Mouse (Mus musculus): ENCODE data around the gene Cd300lg. TPM values are rescaled to one million over a fixed set of nuclear protein-coding genes. Genes with fewer than 3 reads are reported as not detected.

The Cd300lg gene
- total RNA-seq (2014; rRNA removed) (0.05 and 0.29 TPM in 2 replicates), polyA plus RNA-seq (2015; fragmentation: Nextera tagmentation; extraction: Ambion mirVana) (0.19 and 0.40 TPM in 2 replicates)

- no peak within 1 kb of the TSS for H3K27ac ChIP-seq
- no peak for TF ChIP-seq CTCF (IDR thresholded peaks at IDR 0.05; ENCODE audit: low read depth)
- H3K4me3 ChIP-seq (ENCODE audit: low read length) = no peak within 1 kb of the TSS
- H3K9ac ChIP-seq (replicated peaks; ENCODE audit: low read length) = no peak within 1 kb of the TSS
- H3K27me3 ChIP-seq (ENCODE audit: insufficient read depth, low read length) = no peaks in the 10 kb centered on the region
- no peak for DNase-seq (ENCODE audit: low spot score)
- ATAC-seq = no peak
- WGBS = 66% methylated on average over 5 of the region's 5 CpGs
- H3K9me3 ChIP-seq (ENCODE audit: low read length) = 0 out of 2 replicates have a peak, but pooled peaks cover 4% of the 10 kb centered on the region
- H3K36me3 ChIP-seq (ENCODE audit: insufficient read depth, low read length) = no peaks in the 10 kb centered on the region
- H3K4me1 ChIP-seq (ENCODE audit: insufficient read depth, low read length) = no peaks in the 10 kb centered on the region
- H3K4me2 ChIP-seq (ENCODE audit: low read depth, low read length) = no peak within 1 kb of the TSS
Observed at GRCm38 (mm10) chr11:102041350-102041949, at the start of gene Cd300lg. TSS of gene Cd300lg (plus strand) at chr11:102041509.

GRCm38 (mm10) chr11:101991813-101992212 is 49.5 kb upstream of the Cd300lg start:
- Histone ChIP-seq H3K27ac (no peak overlapping the region), H3K9ac (replicated peaks; ENCODE audit: low read length) (no peak overlapping the region), H3K27me3 (ENCODE audit: insufficient read depth, low read length) (no peaks in the 10 kb centered on the region), H3K36me3 (ENCODE audit: insufficient read depth, low read length) (no peaks in the 10 kb centered on the region), H3K4me2 (ENCODE audit: low read depth, low read length) (no peak overlapping the region), H3K9me3 (ENCODE audit: low read length) (no peaks in the 10 kb centered on the region), H3K4me1 (ENCODE audit: insufficient read depth, low read length) (no peaks in the 10 kb centered on the region), H3K4me3 (ENCODE audit: low read length) (no peak overlapping the region)
- DNase-seq (ENCODE audit: low spot score) (no peak), ATAC-seq (no peak)
- 85% methylated on average over 3 of the region's 3 CpGs for WGBS
- no peak for TF ChIP-seq CTCF (IDR thresholded peaks at IDR 0.05; ENCODE audit: low read depth)

GRCm38 (mm10) chr11:101992411-101992810 is 48.9 kb upstream of the Cd300lg start:
- TF ChIP-seq CTCF (IDR thresholded peaks at IDR 0.05; ENCODE audit: low read depth) = no peak
- Histone ChIP-seq H3K9me3 (ENCODE audit: low read length) (no peaks in the 10 kb centered on the region), H3K9ac (replicated peaks; ENCODE audit: low read length) (no peak overlapping the region), H3K27ac (no peak overlapping the region), H3K27me3 (ENCODE audit: insufficient read depth, low read length) (no peaks in the 10 kb centered on the region), H3K4me2 (ENCODE audit: low read depth, low read length) (no peak overlapping the region), H3K4me1 (ENCODE audit: insufficient read depth, low read length) (no peaks in the 10 kb centered on the region), H3K4me3 (ENCODE audit: low read length) (no peak overlapping the region), H3K36me3 (ENCODE audit: insufficient read depth, low read length) (no peaks in the 10 kb centered on the region)
- WGBS = 89% methylated on average over 7 of the region's 7 CpGs
- no peak for ATAC-seq
- no peak for DNase-seq (ENCODE audit: low spot score)

- Histone ChIP-seq H3K4me1 (ENCODE audit: insufficient read depth, low read length) (no peaks in the 10 kb centered on the region), H3K27me3 (ENCODE audit: insufficient read depth, low read length) (no peaks in the 10 kb centered on the region), H3K9me3 (ENCODE audit: low read length) (no peaks in the 10 kb centered on the region), H3K9ac (replicated peaks; ENCODE audit: low read length) (no peak overlapping the region), H3K27ac (no peak overlapping the region), H3K4me3 (ENCODE audit: low read length) (no peak overlapping the region), H3K36me3 (ENCODE audit: insufficient read depth, low read length) (no peaks in the 10 kb centered on the region), H3K4me2 (ENCODE audit: low read depth, low read length) (no peak overlapping the region)
- WGBS = 77% methylated on average over 8 of the region's 8 CpGs
- no peak for TF ChIP-seq CTCF (IDR thresholded peaks at IDR 0.05; ENCODE audit: low read depth)
- DNase-seq (ENCODE audit: low spot score) (no peak), ATAC-seq (no peak)
Observed at GRCm38 (mm10) chr11:101994100-101994499, 47.2 kb upstream of the Cd300lg start.

GRCm38 (mm10) chr11:101995938-101996337 is 45.4 kb upstream of the Cd300lg start:
- DNase-seq (ENCODE audit: low spot score) (no peak), ATAC-seq (no peak)
- Histone ChIP-seq H3K4me1 (ENCODE audit: insufficient read depth, low read length) (no peaks in the 10 kb centered on the region), H3K27ac (no peak overlapping the region), H3K9me3 (ENCODE audit: low read length) (no peaks in the 10 kb centered on the region), H3K4me2 (ENCODE audit: low read depth, low read length) (no peak overlapping the region), H3K27me3 (ENCODE audit: insufficient read depth, low read length) (no peaks in the 10 kb centered on the region), H3K36me3 (ENCODE audit: insufficient read depth, low read length) (peaks cover 4% of the 10 kb centered on the region; the same call in 1 of the 2 replicates), H3K9ac (replicated peaks; ENCODE audit: low read length) (no peak overlapping the region), H3K4me3 (ENCODE audit: low read length) (no peak overlapping the region)
- TF ChIP-seq CTCF (IDR thresholded peaks at IDR 0.05; ENCODE audit: low read depth) = no peak
- WGBS = 88% methylated on average over 7 of the region's 7 CpGs

- no peak overlapping the region for H3K4me3 ChIP-seq (ENCODE audit: low read length)
- H3K4me1 ChIP-seq (ENCODE audit: insufficient read depth, low read length) = no peaks in the 10 kb centered on the region
- H3K4me2 ChIP-seq (ENCODE audit: low read depth, low read length) = no peak overlapping the region
- H3K27me3 ChIP-seq (ENCODE audit: insufficient read depth, low read length) = no peaks in the 10 kb centered on the region
- TF ChIP-seq CTCF (IDR thresholded peaks at IDR 0.05; ENCODE audit: low read depth) = no peak
- 52% methylated on average over 5 of the region's 5 CpGs for WGBS
- DNase-seq (ENCODE audit: low spot score) (no peak), ATAC-seq (no peak)
- no peak overlapping the region for H3K27ac ChIP-seq
- H3K9me3 ChIP-seq (ENCODE audit: low read length) = no peaks in the 10 kb centered on the region
- H3K9ac ChIP-seq (replicated peaks; ENCODE audit: low read length) = no peak overlapping the region
- peaks cover 4% of the 10 kb centered on the region; the same call in 1 of the 2 replicates for H3K36me3 ChIP-seq (ENCODE audit: insufficient read depth, low read length)
Observed at GRCm38 (mm10) chr11:101998258-101998657, 43.1 kb upstream of the Cd300lg start.

- Histone ChIP-seq H3K4me1 (ENCODE audit: insufficient read depth, low read length) (no peaks in the 10 kb centered on the region), H3K9ac (replicated peaks; ENCODE audit: low read length) (no peak overlapping the region), H3K27me3 (ENCODE audit: insufficient read depth, low read length) (no peaks in the 10 kb centered on the region), H3K9me3 (ENCODE audit: low read length) (no peaks in the 10 kb centered on the region), H3K4me2 (ENCODE audit: low read depth, low read length) (no peak overlapping the region), H3K36me3 (ENCODE audit: insufficient read depth, low read length) (peaks cover 4% of the 10 kb centered on the region; the same call in 1 of the 2 replicates), H3K27ac (no peak overlapping the region), H3K4me3 (ENCODE audit: low read length) (no peak overlapping the region)
- TF ChIP-seq CTCF (IDR thresholded peaks at IDR 0.05; ENCODE audit: low read depth) = no peak
- no peak for DNase-seq (ENCODE audit: low spot score)
- no peak for ATAC-seq
- WGBS = 45% methylated on average over 4 of the region's 4 CpGs
Observed at GRCm38 (mm10) chr11:101999466-101999865, 41.8 kb upstream of the Cd300lg start.

Measured in hindbrain, postnatal 0 days (tissue).